Comparison of ENCODE assay signal across 10 mouse cellular contexts in the genomic region with DNA sequence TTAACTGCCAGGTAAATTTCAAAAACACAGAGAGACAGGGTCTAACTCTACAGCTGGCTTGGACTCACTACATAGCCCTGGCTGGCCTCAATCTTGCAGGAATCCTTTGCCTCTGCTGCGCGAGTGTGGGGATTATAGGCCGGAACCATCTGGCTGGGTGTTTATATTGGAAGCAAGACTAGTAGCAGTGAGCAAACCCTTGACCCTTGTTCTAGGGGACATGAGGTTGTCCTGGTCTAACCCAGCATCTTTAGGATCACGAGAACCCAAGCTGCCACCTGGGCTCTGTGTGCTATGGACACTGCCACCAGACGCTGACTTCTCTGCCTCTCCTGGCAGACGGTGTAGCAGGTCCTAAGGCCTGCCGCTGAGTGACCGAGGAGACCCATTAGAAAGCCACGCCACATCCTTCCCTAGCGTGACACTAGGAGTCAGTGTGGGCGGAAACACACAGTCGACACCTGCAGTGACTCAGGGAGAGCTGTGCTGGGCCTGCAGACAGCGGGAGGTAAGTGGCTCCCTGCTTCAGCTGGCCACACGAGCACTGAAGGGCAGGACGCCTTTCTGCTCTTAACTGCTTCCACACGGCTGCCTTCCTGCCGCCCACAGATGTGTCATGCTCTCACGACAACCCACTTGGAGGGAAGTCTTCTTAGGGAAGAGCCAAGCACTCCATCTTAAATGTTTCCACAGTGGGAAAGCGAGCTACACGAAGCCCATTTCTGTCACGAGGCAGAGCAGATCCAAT. TPM values are rescaled to one million over a fixed set of nuclear protein-coding genes. Genes with fewer than 3 reads are reported as not detected.
DNase-seq lines count a peak whose midpoint lies in the region; ATAC-seq and TF ChIP-seq lines count a peak whose summit lies in the region.
"Had no signal": no experiment of that assay in that cellular context is flagged by ENCODE, and none has a peak within 500 bp of the region (broad histone marks: within the 10 kb centered on the region; RNA-seq: fewer than 3 reads in every experiment).

No protein-coding gene starts in this region.

- H3K4me2 ChIP-seq in limb, embryonic 12.5 days = no peak overlapping the region
- no peak overlapping the region for H3K4me2 ChIP-seq in hindbrain, postnatal 0 days (ENCODE audit: low read depth, low read length)
- H3K4me2 ChIP-seq: hindbrain, embryonic 15.5 days; midbrain, embryonic 12.5 days had no signal

- H3K27ac ChIP-seq in limb, embryonic 12.5 days = 0 out of 2 replicates have a peak overlapping the region, but pooled peaks have one; percentile 29
- H3K27ac ChIP-seq in limb, embryonic 10.5 days = no peak overlapping the region
- H3K27ac ChIP-seq in thymus, adult 2 months (ENCODE audit: control insufficient read depth, insufficient read depth, low read length) = no peak overlapping the region
- H3K27ac ChIP-seq in hindbrain, postnatal 0 days = no peak overlapping the region
- H3K27ac ChIP-seq: hindbrain, embryonic 15.5 days; midbrain, embryonic 12.5 days had no signal

- 0 out of 2 replicates have a peak, but pooled peaks have one; percentile 30 for TF ChIP-seq CTCF in thymus, adult 2 months (IDR thresholded peaks at IDR 0.05; ENCODE audit: borderline replicate concordance, control insufficient read depth, extremely low read depth, insufficient read depth, low read length, poor library complexity)
- TF ChIP-seq CTCF in hindbrain, postnatal 0 days (IDR thresholded peaks at IDR 0.05; ENCODE audit: low read depth) = no peak

- no peaks in the 10 kb centered on the region for H3K9me3 ChIP-seq in limb, embryonic 12.5 days
- H3K9me3 ChIP-seq in limb, embryonic 10.5 days (replicated peaks) = no peaks in the 10 kb centered on the region
- no peaks in the 10 kb centered on the region for H3K9me3 ChIP-seq in hindbrain, postnatal 0 days (ENCODE audit: low read length)
- H3K9me3 ChIP-seq: hindbrain, embryonic 15.5 days; midbrain, embryonic 12.5 days had no signal

- TF ChIP-seq POLR2A in thymus, adult 2 months (IDR thresholded peaks at IDR 0.05; ENCODE audit: control insufficient read depth, extremely low read depth, insufficient read depth, low read length, poor library complexity) = no peak

- DNase-seq in limb, embryonic 10.5 days (ENCODE audit: low spot score) = no peak
- peak; percentile 47 for DNase-seq in thymus, adult 2 months
- no peak for DNase-seq in spleen, postnatal 10 days (ENCODE audit: low spot score in 2 of 2)
- DNase-seq in hindbrain, postnatal 0 days (ENCODE audit: low spot score) = no peak
- no peak for DNase-seq in gastrocnemius, postnatal 10 days

- no peaks in the 10 kb centered on the region for H3K27me3 ChIP-seq in limb, embryonic 12.5 days
- no peaks in the 10 kb centered on the region for H3K27me3 ChIP-seq in limb, embryonic 10.5 days (ENCODE audit: low read depth, poor library complexity, severe bottlenecking)
- no peaks in the 10 kb centered on the region for H3K27me3 ChIP-seq in thymus, adult 2 months (ENCODE audit: control insufficient read depth, insufficient read depth, low read length)
- H3K27me3 ChIP-seq in hindbrain, postnatal 0 days (ENCODE audit: insufficient read depth, low read length) = no peaks in the 10 kb centered on the region
- H3K27me3 ChIP-seq: hindbrain, embryonic 15.5 days; midbrain, embryonic 12.5 days had no signal

- no peaks in the 10 kb centered on the region; the same call in 1 of the 2 replicates for H3K4me1 ChIP-seq in limb, embryonic 12.5 days (replicated peaks)
- H3K4me1 ChIP-seq in limb, embryonic 10.5 days = peaks cover 13% of the 10 kb centered on the region
- H3K4me1 ChIP-seq in thymus, adult 2 months (replicated peaks; ENCODE audit: control insufficient read depth, insufficient read depth, low read length) = peaks cover 35% of the 10 kb centered on the region
- H3K4me1 ChIP-seq in hindbrain, postnatal 0 days (ENCODE audit: insufficient read depth, low read length) = no peaks in the 10 kb centered on the region
- H3K4me1 ChIP-seq: hindbrain, embryonic 15.5 days had no signal

- no peak overlapping the region for H3K4me3 ChIP-seq in limb, embryonic 12.5 days (replicated peaks)
- no peak overlapping the region for H3K4me3 ChIP-seq in limb, embryonic 10.5 days
- H3K4me3 ChIP-seq in thymus, adult 2 months (ENCODE audit: control insufficient read depth, insufficient read depth, low read length) = no peak overlapping the region
- H3K4me3 ChIP-seq in hindbrain, postnatal 0 days (ENCODE audit: low read length) = no peak overlapping the region
- H3K4me3 ChIP-seq: hindbrain, embryonic 15.5 days; midbrain, embryonic 12.5 days had no signal

- H3K9ac ChIP-seq in limb, embryonic 12.5 days (replicated peaks) = no peak overlapping the region
- H3K9ac ChIP-seq in hindbrain, postnatal 0 days (replicated peaks; ENCODE audit: low read length) = no peak overlapping the region
- H3K9ac ChIP-seq: hindbrain, embryonic 15.5 days; midbrain, embryonic 12.5 days had no signal

- ATAC-seq in limb, embryonic 12.5 days (ENCODE audit: insufficient number of reproducible peaks, insufficient read depth, low FRiP score, low TSS enrichment, low read depth) = no peak
- ATAC-seq in common myeloid progenitor, adult 5-6 weeks (replicated peaks; ENCODE audit: low read depth, poor library complexity, severe bottlenecking) = peak; percentile 53
- ATAC-seq in hematopoietic stem cell, adult 5-6 weeks (replicated peaks in 1 of 2; ENCODE audit: insufficient read depth in 1 of 2, low FRiP score in 2 of 2, low TSS enrichment in 1 of 2, low read depth in 1 of 2, poor library complexity in 2 of 2, severe bottlenecking in 2 of 2) = peak; percentile 63
- no peak for ATAC-seq in hindbrain, postnatal 0 days

- H3K36me3 ChIP-seq in limb, embryonic 12.5 days = peaks cover 68% of the 10 kb centered on the region
- H3K36me3 ChIP-seq in limb, embryonic 10.5 days = peaks cover 83% of the 10 kb centered on the region
- H3K36me3 ChIP-seq in thymus, adult 2 months (ENCODE audit: control insufficient read depth, insufficient read depth, low read length) = peaks cover 5% of the 10 kb centered on the region; the same call in 1 of the 2 replicates
- H3K36me3 ChIP-seq in hindbrain, postnatal 0 days (ENCODE audit: insufficient read depth, low read length) = no peaks in the 10 kb centered on the region

- WGBS in limb, embryonic 12.5 days = 62% methylated on average over 21 of the region's 21 CpGs
- 67% methylated on average over 21 of the region's 21 CpGs for WGBS in limb, embryonic 10.5 days
- WGBS in thymus, adult 2 months = 36% methylated on average over 21 of the region's 21 CpGs
- WGBS in hindbrain, postnatal 0 days = 76% methylated on average over 21 of the region's 21 CpGs

RNA-seq across cellular contexts. Expression of a gene that starts 10.9 kb away (rescaled TPM):
- polyA plus RNA-seq in limb, embryonic 12.5 days (2016; fragmentation: Nextera tagmentation; extraction: Ambion mirVana) = 55.1 and 55.3 TPM in 2 replicates
- 62.3 and 74.5 TPM in 2 replicates for polyA plus RNA-seq in limb, embryonic 10.5 days (2016; fragmentation: Nextera tagmentation; extraction: Ambion mirVana)
- total RNA-seq in common myeloid progenitor, adult 5-6 weeks (2017) = 8.0 and 12.4 TPM in 2 replicates
- 17.1 and 19.8 TPM in 2 replicates for total RNA-seq in hematopoietic stem cell, adult 5-6 weeks (2017)
- 24.2 and 24.8 TPM in 2 replicates for polyA plus RNA-seq in thymus, adult 2 months (2012; rRNA removed)
- total RNA-seq in hindbrain, postnatal 0 days (2014; rRNA removed) = 19.1 and 44.5 TPM in 2 replicates
- polyA plus RNA-seq in hindbrain, postnatal 0 days (2015; fragmentation: Nextera tagmentation; extraction: Ambion mirVana) = 20.9 and 22.7 TPM in 2 replicates
- total RNA-seq in gastrocnemius, postnatal 10 days (2021) = 10 to 100 TPM; 10.5 to 15.2 TPM

RNA-seq across cellular contexts. Expression of a gene that starts 53.1 kb away (rescaled TPM):
- polyA plus RNA-seq in limb, embryonic 12.5 days (2016; fragmentation: Nextera tagmentation; extraction: Ambion mirVana) = 10.1 and 11.8 TPM in 2 replicates
- 8.3 and 9.1 TPM in 2 replicates for polyA plus RNA-seq in limb, embryonic 10.5 days (2016; fragmentation: Nextera tagmentation; extraction: Ambion mirVana)
- total RNA-seq in common myeloid progenitor, adult 5-6 weeks (2017) = 181 TPM in 2 replicates
- total RNA-seq in hematopoietic stem cell, adult 5-6 weeks (2017) = 170 and 191 TPM in 2 replicates
- polyA plus RNA-seq in thymus, adult 2 months (2012; rRNA removed) = 11.5 and 12.2 TPM in 2 replicates
- 13.9 and 18.3 TPM in 2 replicates for total RNA-seq in hindbrain, postnatal 0 days (2014; rRNA removed)
- 4.3 and 5.7 TPM in 2 replicates for polyA plus RNA-seq in hindbrain, postnatal 0 days (2015; fragmentation: Nextera tagmentation; extraction: Ambion mirVana)
- total RNA-seq in gastrocnemius, postnatal 10 days (2021) = 10 to 100 TPM; 35.5 to 43.7 TPM

Comparison
In these comparisons a context has a peak if more than half of its experiments do, and no peak if none do; other contexts are left out.
1. ATAC-seq: peak in common myeloid progenitor, adult 5-6 weeks (single experiment) and hematopoietic stem cell, adult 5-6 weeks (2 of 2); none in limb, embryonic 12.5 days (single experiment) and hindbrain, postnatal 0 days (single experiment).